Mouse (Mus musculus) midbrain, embryonic 16.5 days (tissue): ENCODE measurements around the gene Sel1l. TPM values are rescaled to one million over a fixed set of nuclear protein-coding genes. Genes with fewer than 3 reads are reported as not detected.

Experiments used
- ATAC-seq: fragments of 200-750 bp; cut with Nextera tagmentation; 2 replicates; pipeline ENCODE4 v1.8.0; 2017; ENCODE audit warnings: moderate TSS enrichment
- H3K27ac ChIP-seq: fragments of 300-500 bp; sonication (generic); 2 replicates; pipeline ENCODE4 v1.5.1; 2014; ENCODE audit warnings: mild to moderate bottlenecking, low read length, mixed read lengths
- H3K27me3 ChIP-seq: fragments of 300-500 bp; sonication (generic); 2 replicates; pipeline ENCODE4 v1.6.1; 2014; ENCODE audit warnings: low read depth, low read length, mixed read lengths; ENCODE audit not compliant: control insufficient read depth, insufficient read depth
- H3K36me3 ChIP-seq: fragments of 300-500 bp; sonication (generic); 2 replicates; pipeline ENCODE4 v1.6.1; 2014; ENCODE audit warnings: mild to moderate bottlenecking, low read length, moderate library complexity, mixed read lengths; ENCODE audit not compliant: control insufficient read depth, insufficient read depth
- H3K4me1 ChIP-seq: fragments of 300-500 bp; sonication (generic); 2 replicates; pipeline ENCODE4 v1.6.1; 2014; ENCODE audit warnings: mild to moderate bottlenecking, low read length, mixed read lengths; ENCODE audit not compliant: control insufficient read depth, insufficient read depth
- H3K4me2 ChIP-seq: fragments of 300-500 bp; sonication (generic); 2 replicates; pipeline ENCODE4 v1.6.1; 2014; ENCODE audit warnings: mild to moderate bottlenecking, low read length, mixed read lengths
- H3K4me3 ChIP-seq: fragments of 300-500 bp; sonication (generic); 2 replicates; pipeline ENCODE4 v1.5.1; 2014; ENCODE audit warnings: low read depth, mild to moderate bottlenecking, low read length, moderate library complexity, mixed read lengths
- H3K9ac ChIP-seq: fragments of 300-500 bp; sonication (generic); 2 replicates; pipeline ENCODE4 v1.6.1; 2014; ENCODE audit warnings: low read depth, low read length, mixed read lengths
- H3K9me3 ChIP-seq: fragments of 300-500 bp; sonication (generic); replicated peaks from 2 replicates; pipeline ENCODE4 v1.6.1; 2014; ENCODE audit warnings: mild to moderate bottlenecking, low read length, mixed read lengths; ENCODE audit not compliant: control insufficient read depth, poor library complexity, severe bottlenecking
- WGBS: fragments of 180-500 bp; shearing (Covaris S2); extraction: QIAGEN DNeasy Blood & Tissue Kit; methylation state at CpG from one replicate; pipeline ENCODE4 v1.1.7; 2014; 5-methylcytosine and 5-hydroxymethylcytosine counted together
- polyA plus RNA-seq: library from polyadenylated mRNA; unstranded; fragments of >200 nt; fragmentation: Nextera tagmentation; extraction: Ambion mirVana; gene quantifications from 2 replicates; pipeline ENCODE4 v1.2.1, GENCODE M21; 2015

Sel1l gene
- polyA plus RNA-seq, 1 experiment from 2014 or later: 103 TPM

DNA sequence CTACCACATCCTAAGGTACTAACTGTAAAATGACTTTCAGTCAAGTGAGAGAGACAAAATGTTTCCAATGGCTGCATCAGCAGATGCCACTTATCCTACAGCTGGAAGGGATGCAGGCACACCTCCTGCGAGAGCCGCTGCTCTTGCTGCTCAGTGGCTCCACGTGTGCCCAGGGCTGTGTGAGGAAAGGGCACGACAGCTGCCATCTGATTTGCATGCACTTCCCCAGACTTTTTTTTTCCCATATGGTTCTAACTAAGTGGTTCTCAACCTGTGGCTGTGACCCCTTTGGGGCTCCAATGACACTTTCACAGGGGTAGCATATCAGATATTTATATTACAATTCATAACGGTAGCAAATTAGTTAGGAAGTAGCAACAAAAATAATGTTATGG, 15.0 kb downstream of the Sel1l start:
- WGBS: 67% methylated on average over 5 of the region's 5 CpGs
- no peaks in the 10 kb centered on the region for H3K9me3 ChIP-seq
- H3K27ac ChIP-seq: no peak overlapping the region
- H3K4me1 ChIP-seq: no peaks in the 10 kb centered on the region
- no peak overlapping the region for H3K9ac ChIP-seq
- no peaks in the 10 kb centered on the region for H3K27me3 ChIP-seq
- no peak overlapping the region for H3K4me2 ChIP-seq
- peaks cover 39% of the 10 kb centered on the region for H3K36me3 ChIP-seq
- H3K4me3 ChIP-seq: no peak overlapping the region
- no peak for ATAC-seq

DNA sequence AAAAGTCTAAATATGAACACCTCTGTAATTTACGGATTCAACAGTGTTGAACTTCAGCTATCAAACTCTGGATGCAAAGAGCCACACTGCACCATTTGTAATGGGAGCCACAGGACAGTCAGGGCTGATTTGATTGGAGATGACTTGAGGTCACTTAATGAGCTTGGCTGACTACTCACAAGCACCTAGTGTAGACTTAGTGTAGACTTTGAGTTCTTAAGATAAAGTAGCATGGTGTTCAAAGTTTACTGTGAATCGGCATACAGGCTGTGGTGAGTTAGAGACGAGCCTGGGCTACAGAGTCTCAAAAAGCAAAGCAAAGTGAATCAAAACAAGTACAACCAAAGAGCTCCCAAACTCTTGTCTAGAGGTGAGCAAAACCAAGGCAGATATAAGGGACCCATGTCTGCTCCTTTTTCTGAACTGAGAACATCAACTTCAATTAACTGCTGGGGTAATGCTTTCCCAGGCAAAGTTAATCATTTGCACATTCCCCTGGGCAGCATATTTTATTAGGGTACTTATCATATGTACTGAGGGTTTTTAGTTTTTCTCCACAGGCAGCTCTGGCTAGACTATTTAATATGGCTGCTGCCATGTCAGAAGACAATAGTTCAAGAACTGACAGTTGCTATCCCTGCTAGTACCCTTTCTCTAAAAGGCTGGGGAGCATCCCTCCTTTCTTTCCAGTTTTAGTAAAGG, 15.6 kb downstream of the Sel1l start:
- Histone ChIP-seq H3K27ac (no peak overlapping the region), H3K4me1 (no peaks in the 10 kb centered on the region), H3K27me3 (no peaks in the 10 kb centered on the region), H3K4me2 (no peak overlapping the region), H3K9ac (no peak overlapping the region), H3K4me3 (no peak overlapping the region), H3K36me3 (peaks cover 35% of the 10 kb centered on the region), H3K9me3 (no peaks in the 10 kb centered on the region)
- 96% methylated on average over 3 of the region's 3 CpGs for WGBS
- no peak for ATAC-seq

DNA sequence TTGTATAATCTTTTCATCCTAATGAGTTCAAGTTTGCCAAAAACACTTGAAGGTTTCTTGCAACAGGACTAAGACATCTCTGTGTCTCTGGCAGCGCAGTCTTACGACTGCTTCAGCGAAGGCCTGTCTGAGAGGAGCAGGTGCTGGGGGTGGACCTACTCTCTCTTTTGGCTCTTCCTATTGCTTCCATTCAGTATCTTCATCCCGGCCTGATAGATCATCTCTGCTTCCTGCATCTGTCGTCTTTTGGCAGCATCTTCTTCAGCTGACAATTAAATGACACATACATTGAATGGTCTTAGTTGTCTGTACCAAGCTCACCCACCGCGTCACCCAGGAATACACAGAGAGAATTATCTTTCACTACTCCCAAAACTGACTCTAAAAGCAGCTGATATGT, 17.5 kb downstream of the Sel1l start:
- Histone ChIP-seq H3K4me1 (no peaks in the 10 kb centered on the region), H3K4me2 (no peak overlapping the region), H3K4me3 (no peak overlapping the region), H3K9me3 (no peaks in the 10 kb centered on the region), H3K36me3 (peaks cover 34% of the 10 kb centered on the region), H3K9ac (no peak overlapping the region), H3K27me3 (no peaks in the 10 kb centered on the region), H3K27ac (no peak overlapping the region)
- no peak for ATAC-seq
- WGBS: 88% methylated on average over 7 of the region's 7 CpGs

DNA sequence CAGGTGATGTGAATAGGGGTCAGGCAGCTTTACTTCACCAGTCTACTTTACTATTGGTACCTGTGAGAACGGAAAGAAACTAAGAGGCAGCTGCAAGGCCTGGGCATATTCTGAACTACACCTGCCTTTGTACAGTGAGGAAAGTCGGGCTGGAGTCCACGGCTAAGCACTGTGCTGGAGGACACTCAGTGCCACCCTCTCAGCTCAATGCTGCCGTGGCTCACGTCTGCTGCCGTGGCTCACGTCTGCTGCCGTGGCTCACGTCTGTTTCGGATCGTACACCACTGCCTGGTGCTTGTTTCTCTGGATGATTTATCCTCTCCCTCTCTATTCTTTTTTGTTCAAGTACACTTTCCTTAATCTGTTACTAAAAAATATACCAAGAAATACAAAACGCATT, 28.5 kb downstream of the Sel1l start:
- no peaks in the 10 kb centered on the region for H3K27me3 ChIP-seq
- no peak for ATAC-seq
- peaks cover 46% of the 10 kb centered on the region for H3K36me3 ChIP-seq
- H3K4me1 ChIP-seq: no peaks in the 10 kb centered on the region
- H3K9me3 ChIP-seq: no peaks in the 10 kb centered on the region
- no peak overlapping the region for H3K27ac ChIP-seq
- H3K9ac ChIP-seq: no peak overlapping the region
- no peak overlapping the region for H3K4me2 ChIP-seq
- H3K4me3 ChIP-seq: no peak overlapping the region
- 96% methylated on average over 12 of the region's 12 CpGs for whole genome bisulfite sequencing

DNA sequence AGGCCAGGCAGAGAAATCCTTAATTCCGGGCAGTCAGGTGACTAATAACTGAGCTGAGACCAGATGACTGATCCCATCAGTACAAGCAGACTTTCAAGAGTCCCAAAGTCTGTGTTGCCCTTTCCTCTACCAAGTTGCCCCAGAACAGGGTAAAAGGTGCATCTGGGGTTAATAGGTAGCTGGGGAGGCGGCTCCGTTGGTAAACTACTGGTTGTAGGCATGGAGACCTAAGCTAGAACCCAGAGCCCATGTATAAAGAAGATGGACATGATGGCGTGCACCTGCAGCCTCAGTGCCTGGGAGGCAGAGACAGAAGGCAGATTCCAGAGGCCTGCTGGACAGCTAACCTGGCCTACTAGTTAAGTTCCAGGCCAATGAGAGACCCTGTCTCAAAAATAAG, 30.2 kb downstream of the Sel1l start:
- Histone ChIP-seq H3K4me3 (no peak overlapping the region), H3K9me3 (no peaks in the 10 kb centered on the region), H3K9ac (no peak overlapping the region), H3K27me3 (no peaks in the 10 kb centered on the region), H3K27ac (no peak overlapping the region), H3K4me1 (no peaks in the 10 kb centered on the region), H3K4me2 (no peak overlapping the region), H3K36me3 (peaks cover 47% of the 10 kb centered on the region)
- no peak for ATAC-seq
- 95% methylated on average over 4 of the region's 4 CpGs for WGBS

DNA sequence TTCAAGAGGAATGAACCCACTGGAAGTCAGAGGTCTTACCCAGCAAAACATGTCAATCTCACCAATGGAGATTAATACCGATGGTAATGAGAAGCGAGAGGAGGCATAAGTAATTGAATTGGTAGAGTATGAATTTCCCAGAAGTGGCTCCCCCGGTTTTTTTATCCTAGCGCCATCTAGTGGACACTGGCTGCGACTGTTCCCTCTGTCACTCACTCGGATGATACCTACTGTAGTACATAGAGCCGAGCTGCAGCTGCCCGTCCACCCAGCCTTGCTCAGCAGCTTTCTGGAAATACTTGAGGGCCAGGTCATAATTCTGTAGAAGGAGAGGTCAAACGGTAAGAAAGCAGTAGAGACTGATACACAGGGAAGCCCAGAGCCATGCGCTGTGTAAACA, 33.0 kb downstream of the Sel1l start:
- no peak overlapping the region for H3K9ac ChIP-seq
- H3K4me3 ChIP-seq: no peak overlapping the region
- H3K27me3 ChIP-seq: no peaks in the 10 kb centered on the region
- 23% methylated on average over 10 of the region's 10 CpGs for WGBS
- H3K4me1 ChIP-seq: no peaks in the 10 kb centered on the region
- H3K36me3 ChIP-seq: peaks cover 51% of the 10 kb centered on the region
- H3K9me3 ChIP-seq: no peaks in the 10 kb centered on the region
- no peak overlapping the region for H3K27ac ChIP-seq
- no peak overlapping the region for H3K4me2 ChIP-seq
- ATAC-seq: peak; percentile 75

DNA sequence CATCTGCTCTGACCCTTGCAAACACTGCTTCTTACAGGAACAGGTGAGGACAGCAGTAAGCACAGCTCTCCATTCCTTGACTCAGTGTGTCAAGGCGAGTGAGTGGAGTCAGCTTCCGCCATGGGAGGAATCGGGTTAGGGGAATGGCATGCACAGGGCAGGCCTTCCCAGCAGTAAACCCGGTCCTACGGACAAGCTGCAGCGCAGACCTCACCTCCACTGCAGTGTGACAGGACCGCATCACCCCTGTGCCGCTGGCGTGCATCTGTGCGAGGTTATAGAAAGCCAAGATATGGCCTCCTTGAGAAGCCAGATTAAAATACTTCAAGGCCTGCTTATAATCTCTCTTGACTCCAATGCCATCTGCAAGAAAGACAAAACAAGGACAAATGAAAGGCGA, 33.4 kb downstream of the Sel1l start:
- Histone ChIP-seq H3K27me3 (no peaks in the 10 kb centered on the region), H3K4me2 (no peak overlapping the region), H3K4me1 (no peaks in the 10 kb centered on the region), H3K4me3 (no peak overlapping the region), H3K27ac (no peak overlapping the region), H3K9ac (no peak overlapping the region), H3K36me3 (peaks cover 54% of the 10 kb centered on the region), H3K9me3 (no peaks in the 10 kb centered on the region)
- 90% methylated on average over 11 of the region's 11 CpGs for WGBS
- no peak for ATAC-seq

DNA sequence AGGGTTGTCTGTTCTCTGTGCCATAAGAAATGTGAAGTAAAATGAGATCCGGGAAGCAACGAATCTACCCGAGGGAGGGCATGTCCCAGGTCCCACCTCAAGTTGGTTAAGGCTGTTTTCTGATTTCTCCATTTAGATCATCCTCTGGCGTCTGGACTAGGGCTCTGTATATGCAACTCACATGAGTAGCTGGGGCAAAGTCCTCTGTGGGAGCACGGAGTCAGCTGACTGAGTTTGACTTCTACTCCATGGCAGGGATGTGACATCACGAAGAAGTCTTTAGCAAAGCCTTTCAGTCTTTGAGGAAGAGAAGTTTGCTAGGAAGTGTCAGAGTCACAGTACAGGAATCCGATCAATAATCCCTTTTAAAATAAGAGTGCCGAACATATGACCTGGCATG, 40.0 kb downstream of the Sel1l start:
- 94% methylated on average over 8 of the region's 8 CpGs for WGBS
- Histone ChIP-seq H3K9me3 (no peaks in the 10 kb centered on the region), H3K27ac (no peak overlapping the region), H3K4me1 (no peaks in the 10 kb centered on the region), H3K4me3 (no peak overlapping the region), H3K36me3 (peaks cover 41% of the 10 kb centered on the region), H3K4me2 (no peak overlapping the region), H3K27me3 (no peaks in the 10 kb centered on the region), H3K9ac (no peak overlapping the region)
- ATAC-seq: no peak

DNA sequence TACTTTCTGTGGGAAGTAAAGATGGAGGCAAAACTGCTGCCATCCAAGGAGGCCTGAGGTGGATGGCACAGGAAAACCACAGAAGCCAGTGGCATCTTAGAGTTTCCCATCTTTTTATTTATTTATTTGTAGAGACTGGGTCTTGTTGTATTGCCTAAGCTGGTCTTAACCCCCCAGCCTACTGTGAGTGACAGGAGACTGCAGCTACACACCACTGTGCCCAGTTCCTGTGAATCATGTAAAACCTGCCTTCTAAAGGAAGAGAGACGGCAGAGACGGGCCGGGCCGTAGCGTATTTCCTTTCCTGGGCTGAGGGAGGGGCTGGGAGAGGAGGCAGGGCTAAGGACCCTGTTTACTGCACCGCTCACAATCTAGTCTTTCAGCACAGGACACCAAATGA, 41.2 kb downstream of the Sel1l start:
- peaks cover 35% of the 10 kb centered on the region for H3K36me3 ChIP-seq
- H3K9ac ChIP-seq: no peak overlapping the region
- no peaks in the 10 kb centered on the region for H3K9me3 ChIP-seq
- H3K27ac ChIP-seq: no peak overlapping the region
- H3K4me1 ChIP-seq: no peaks in the 10 kb centered on the region
- no peaks in the 10 kb centered on the region for H3K27me3 ChIP-seq
- ATAC-seq: no peak
- 92% methylated on average over 6 of the region's 6 CpGs for WGBS
- no peak overlapping the region for H3K4me2 ChIP-seq
- no peak overlapping the region for H3K4me3 ChIP-seq
